Mouse (Mus musculus) spleen, adult 2 months (tissue): ENCODE data around the gene Krt14. TPM values are rescaled to one million over a fixed set of nuclear protein-coding genes. Genes with fewer than 3 reads are reported as not detected.

ENCODE experiments used
- DNase-seq, 2 experiments: peaks; one replicate each; pipeline versions ENCODE4 v3.0.0 to v3.0.0-alpha.2; 2012 to 2021; ENCODE audit warnings: low spot score in 2 of 2, low read depth in 1 of 2
- H3K27ac ChIP-seq: fragments of 200-500 bp; 2 replicates; pipeline ENCODE4 v1.5.1; 2012; ENCODE audit warnings: low read length, inconsistent platforms; ENCODE audit not compliant: insufficient read depth
- H3K27me3 ChIP-seq: fragments of 200-500 bp; 2 replicates; pipeline ENCODE4 v1.6.1; 2012; ENCODE audit warnings: mild to moderate bottlenecking, moderate library complexity, low read length, inconsistent platforms; ENCODE audit not compliant: control insufficient read depth, insufficient read depth
- H3K36me3 ChIP-seq: fragments of 200-500 bp; 2 replicates; pipeline ENCODE4 v1.6.1; 2012; ENCODE audit warnings: mild to moderate bottlenecking, low read length, inconsistent platforms; ENCODE audit not compliant: control insufficient read depth, insufficient read depth
- H3K4me1 ChIP-seq: fragments of 200-500 bp; 2 replicates; pipeline ENCODE4 v1.6.1; 2011; ENCODE audit warnings: inconsistent platforms; ENCODE audit not compliant: control insufficient read depth, insufficient read depth, insufficient read length
- H3K4me3 ChIP-seq: fragments of 200-500 bp; 2 replicates; pipeline ENCODE4 v1.5.1; 2011; ENCODE audit warnings: mild to moderate bottlenecking, inconsistent platforms; ENCODE audit not compliant: insufficient read depth, insufficient read length; ENCODE audit errors: extremely low read depth
- CTCF ChIP-seq: fragments of 200-500 bp; IDR thresholded peaks from 2 replicates; pipeline ENCODE4 v1.5.1; 2011; ENCODE audit warnings: mild to moderate bottlenecking, inconsistent platforms; ENCODE audit not compliant: insufficient read depth, insufficient read length, insufficient replicate concordance; ENCODE audit errors: extremely low read depth
- POLR2A ChIP-seq: fragments of 200-500 bp; IDR thresholded peaks from 2 replicates; pipeline ENCODE4 v1.6.1; 2011; ENCODE audit warnings: low read depth, low read length, inconsistent platforms
- WGBS: fragments of 180-500 bp; shearing (Covaris S2); methylation state at CpG from one replicate; pipeline ENCODE4 v1.1.7; 2018; 5-methylcytosine and 5-hydroxymethylcytosine counted together
- polyA plus RNA-seq: library from polyadenylated mRNA; depleted of rRNA; stranded (reverse); fragments of >200 nt; gene quantifications from 2 replicates; pipeline ENCODE4 v1.2.3, GENCODE M21; 2012

Krt14 gene
- polyA plus RNA-seq, 1 experiment, result not detected

- Histone ChIP-seq H3K4me1 (no peaks in the 10 kb centered on the region), H3K36me3 (no peaks in the 10 kb centered on the region), H3K4me3 (no peak overlapping the region), H3K27me3 (no peaks in the 10 kb centered on the region), H3K27ac (no peak overlapping the region)
- DNase-seq, result no peak
- 74% methylated on average over 4 of the region's 4 CpGs for WGBS
- TF ChIP-seq CTCF (no peak), POLR2A (no peak)
Observed at GRCm38 (mm10) chr11:100219304-100219703, 12.0 kb upstream of the Krt14 start.

GRCm38 (mm10) chr11:100208542-100208941 lies 1.2 kb upstream of the Krt14 start:
- TF ChIP-seq CTCF (no peak), POLR2A (no peak)
- Histone ChIP-seq H3K27ac (no peak overlapping the region), H3K4me1 (no peaks in the 10 kb centered on the region), H3K36me3 (no peaks in the 10 kb centered on the region), H3K4me3 (no peak overlapping the region), H3K27me3 (no peaks in the 10 kb centered on the region)
- 50% methylated on average over 6 of the region's 6 CpGs for WGBS
- no peak for DNase-seq

DNA sequence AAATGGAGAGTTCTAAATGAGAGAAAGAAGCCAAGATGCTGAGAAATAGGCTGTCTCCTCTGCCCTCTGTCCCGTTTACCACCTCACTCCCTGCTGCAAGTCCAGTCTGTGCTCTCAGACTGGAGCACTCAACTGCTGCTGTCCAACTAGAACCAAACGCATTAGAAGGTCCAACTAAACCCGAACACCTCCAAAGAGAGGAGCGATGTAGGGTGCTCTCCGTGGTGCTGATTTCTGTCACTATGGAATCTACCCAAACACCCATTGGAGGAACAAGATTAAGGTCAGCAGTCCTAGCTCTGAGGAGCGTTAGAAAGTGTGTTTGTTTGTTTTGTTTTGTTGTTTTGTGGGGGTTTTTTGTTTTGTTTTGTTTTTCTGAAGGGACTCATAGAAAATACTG lies 3.9 kb downstream of the Krt14 start:
- WGBS, result 31% methylated on average over 6 of the region's 6 CpGs
- no peaks in the 10 kb centered on the region for H3K4me1 ChIP-seq
- no peak overlapping the region for H3K4me3 ChIP-seq
- no peak for TF ChIP-seq CTCF
- no peak for TF ChIP-seq POLR2A
- H3K27ac ChIP-seq, result no peak overlapping the region
- no peak for DNase-seq
- H3K36me3 ChIP-seq, result no peaks in the 10 kb centered on the region
- H3K27me3 ChIP-seq, result no peaks in the 10 kb centered on the region

GRCm38 (mm10) chr11:100202906-100203305 lies 4.4 kb downstream of the Krt14 start:
- H3K4me3 ChIP-seq, result no peak overlapping the region
- no peaks in the 10 kb centered on the region for H3K27me3 ChIP-seq
- TF ChIP-seq POLR2A, result no peak
- TF ChIP-seq CTCF, result no peak
- no peak overlapping the region for H3K27ac ChIP-seq
- DNase-seq, result no peak
- no peaks in the 10 kb centered on the region for H3K4me1 ChIP-seq
- no peaks in the 10 kb centered on the region for H3K36me3 ChIP-seq
- WGBS, result 77% methylated on average over 4 of the region's 4 CpGs

GRCm38 (mm10) chr11:100200104-100200820 lies 7.1 kb downstream of the Krt14 start:
- Histone ChIP-seq H3K4me3 (no peak overlapping the region), H3K36me3 (no peaks in the 10 kb centered on the region), H3K27ac (no peak overlapping the region), H3K4me1 (no peaks in the 10 kb centered on the region), H3K27me3 (no peaks in the 10 kb centered on the region)
- DNase-seq, result no peak
- WGBS, result 51% methylated on average over 8 of the region's 8 CpGs
- TF ChIP-seq CTCF (no peak), POLR2A (no peak)

DNA sequence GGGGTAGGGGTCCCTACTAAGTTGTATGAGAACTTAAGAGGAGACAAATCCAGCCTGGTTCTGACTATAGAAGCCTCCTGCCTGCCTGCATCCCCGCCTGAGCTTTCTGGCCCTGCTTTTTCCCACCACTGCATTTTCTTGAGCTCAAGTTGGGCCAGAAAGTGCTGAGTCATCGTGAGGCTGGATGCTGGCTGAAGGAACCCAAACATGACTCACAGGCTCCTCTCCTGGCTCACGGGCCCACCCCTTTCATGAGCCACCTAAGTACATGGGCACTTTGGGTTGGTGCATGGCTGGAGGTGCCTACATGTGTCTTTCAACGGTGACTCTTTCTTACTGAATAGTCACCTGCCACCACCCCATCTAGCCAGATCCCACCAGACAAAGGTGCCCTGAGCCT lies 8.7 kb downstream of the Krt14 start:
- no peaks in the 10 kb centered on the region for H3K27me3 ChIP-seq
- no peak overlapping the region for H3K4me3 ChIP-seq
- no peaks in the 10 kb centered on the region for H3K36me3 ChIP-seq
- no peaks in the 10 kb centered on the region for H3K4me1 ChIP-seq
- no peak overlapping the region for H3K27ac ChIP-seq
- WGBS, result 64% methylated on average over 4 of the region's 4 CpGs
- DNase-seq, result no peak
- no peak for TF ChIP-seq CTCF
- no peak for TF ChIP-seq POLR2A

- TF ChIP-seq CTCF, result no peak
- no peak for TF ChIP-seq POLR2A
- no peaks in the 10 kb centered on the region for H3K36me3 ChIP-seq
- 48% methylated on average over 9 of the region's 9 CpGs for WGBS
- H3K4me3 ChIP-seq, result no peak within 1 kb of the TSS
- H3K27ac ChIP-seq, result no peak within 1 kb of the TSS
- no peaks in the 10 kb centered on the region for H3K27me3 ChIP-seq
- no peaks in the 10 kb centered on the region for H3K4me1 ChIP-seq
- DNase-seq, result no peak
Observed at GRCm38 (mm10) chr11:100192992-100193391, 14.4 kb downstream of the Krt14 start, which contains the start of gene Krt9. Gene Krt9 (minus strand): TSS chr11:100193246.
